Mouse (Mus musculus) embryo, embryonic 10.5 days (tissue): ENCODE results near the gene Ddx39b.
A peak's percentile ranks its signal among the peaks of the same experiment; 100 is the strongest.

Source experiments
- DNase-seq: peaks from one replicate; pipeline ENCODE4 v3.0.0-alpha.2; 2015; ENCODE audit warnings: low spot score

Ddx39b gene

DNA sequence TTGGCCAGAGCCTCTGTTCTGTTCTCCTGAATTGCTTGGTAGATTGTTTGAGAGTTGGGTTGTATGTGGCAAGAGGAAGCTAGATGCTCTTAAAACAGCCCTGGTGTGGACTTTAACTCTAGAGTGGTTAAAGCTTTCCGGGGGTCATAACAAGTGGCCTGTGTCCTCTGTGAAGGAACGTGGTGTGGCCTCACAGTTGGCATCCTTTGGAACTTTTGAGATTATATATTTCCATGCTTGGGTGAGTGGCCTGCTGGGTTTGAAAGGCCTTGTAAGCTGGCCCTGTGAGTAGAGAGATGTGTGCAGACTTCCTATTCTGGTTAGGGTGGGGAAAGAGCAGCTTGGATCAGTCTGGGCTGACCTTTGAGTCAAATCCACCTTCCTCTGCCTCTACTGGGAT is 3.5 kb downstream of the Ddx39b start:
- DNase-seq = no peak

DNA sequence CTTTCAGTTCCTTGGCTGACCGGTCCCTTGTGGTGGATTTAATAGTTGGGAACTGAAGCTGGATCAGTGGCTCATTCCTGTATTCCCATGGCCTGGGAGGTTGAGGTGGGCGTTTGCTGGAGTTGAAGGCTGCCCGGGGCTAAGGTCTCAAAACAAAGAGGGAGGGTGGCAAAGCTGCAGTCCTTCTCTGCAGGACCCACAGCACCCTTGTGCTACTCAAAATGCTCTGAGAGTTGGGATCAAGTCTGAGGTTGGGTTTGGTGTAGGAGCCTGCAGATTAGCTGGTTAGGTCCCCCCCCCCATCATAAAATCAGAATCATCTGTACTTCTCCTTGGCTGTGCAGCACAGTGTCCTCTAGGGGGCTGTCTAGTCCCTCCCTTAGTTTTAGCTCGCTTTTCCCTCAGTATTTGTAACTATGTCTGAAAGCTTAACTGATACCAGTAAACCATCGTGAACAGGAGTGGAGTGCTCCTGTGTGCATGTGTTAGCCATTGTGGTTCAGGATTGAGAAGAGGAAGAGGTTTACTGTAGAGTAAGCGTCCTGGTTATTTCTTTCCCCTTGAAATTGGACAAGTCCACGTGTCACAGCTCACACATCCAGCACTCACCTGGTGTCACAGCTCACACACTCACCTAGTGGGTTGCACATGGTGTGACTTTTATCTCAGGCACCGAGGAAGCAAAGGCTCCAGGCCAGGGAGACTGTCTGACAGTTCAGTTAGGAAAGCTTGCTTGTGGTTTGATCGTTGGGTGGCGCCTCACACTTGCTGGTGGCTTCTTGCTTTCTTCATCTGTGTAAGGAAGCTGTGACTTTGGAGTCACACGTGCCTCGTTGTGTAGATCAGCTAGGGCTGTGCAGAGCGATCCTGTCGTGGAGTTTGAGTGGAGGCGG is 4.4 kb downstream of the Ddx39b start:
- no peak for DNase-seq

- DNase-seq = no peak
Measured at GRCm38 (mm10) chr17:35247144-35247543, 5.6 kb downstream of the Ddx39b start.

DNA sequence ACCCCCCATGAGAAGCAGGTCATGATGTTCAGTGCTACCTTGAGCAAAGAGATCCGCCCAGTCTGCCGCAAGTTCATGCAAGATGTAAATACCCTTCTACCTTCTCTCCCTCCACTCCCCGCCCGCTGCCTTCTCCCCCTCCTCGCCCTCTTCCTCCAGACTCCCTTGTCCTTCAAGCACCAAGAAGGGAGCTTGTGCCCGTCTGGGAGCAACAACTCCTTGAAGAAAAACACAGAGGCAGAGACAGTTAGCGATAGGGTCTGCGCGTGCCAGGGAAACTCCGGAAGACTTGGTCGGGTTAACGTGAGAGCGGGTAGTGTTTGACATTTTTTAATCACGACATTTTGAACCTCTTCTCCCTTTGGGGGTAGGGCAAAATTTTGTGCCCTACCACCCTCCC is 7.4 kb downstream of the Ddx39b start:
- no peak for DNase-seq

GRCm38 (mm10) chr17:35249451-35250197 is 8.1 kb downstream of the Ddx39b start:
- no peak for DNase-seq

- no peak for DNase-seq
Measured at GRCm38 (mm10) chr17:35250348-35251120, 9.0 kb downstream of the Ddx39b start.

DNA sequence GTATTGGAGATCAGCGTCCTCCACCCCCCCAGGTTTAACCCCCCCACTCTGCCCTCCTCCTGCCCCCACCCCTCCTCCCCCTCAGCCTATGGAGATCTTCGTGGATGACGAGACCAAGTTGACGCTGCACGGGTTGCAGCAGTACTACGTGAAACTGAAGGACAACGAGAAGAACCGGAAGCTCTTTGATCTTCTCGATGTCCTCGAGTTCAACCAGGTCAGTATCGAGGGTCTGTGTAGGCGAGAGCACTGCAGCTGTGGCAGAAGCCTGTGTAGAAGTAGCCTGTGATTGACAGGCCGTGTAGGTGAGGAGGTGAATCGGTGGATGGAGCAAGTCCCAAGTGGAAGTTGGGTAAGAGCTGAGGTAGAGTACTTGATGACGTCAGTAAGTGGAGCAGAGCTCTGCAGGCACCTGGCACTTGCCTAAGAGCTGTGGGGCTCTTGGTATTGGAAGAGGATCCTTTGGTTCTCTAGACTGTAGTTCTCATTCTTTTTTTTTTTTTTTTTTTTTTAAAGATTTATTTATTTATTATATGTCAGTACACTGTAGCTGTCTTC is 9.7 kb downstream of the Ddx39b start:
- no peak for DNase-seq

GRCm38 (mm10) chr17:35251981-35252380 is 10.4 kb downstream of the Ddx39b start:
- DNase-seq = no peak

GRCm38 (mm10) chr17:35252619-35253292 is 11.2 kb downstream of the Ddx39b start:
- no peak for DNase-seq

DNA sequence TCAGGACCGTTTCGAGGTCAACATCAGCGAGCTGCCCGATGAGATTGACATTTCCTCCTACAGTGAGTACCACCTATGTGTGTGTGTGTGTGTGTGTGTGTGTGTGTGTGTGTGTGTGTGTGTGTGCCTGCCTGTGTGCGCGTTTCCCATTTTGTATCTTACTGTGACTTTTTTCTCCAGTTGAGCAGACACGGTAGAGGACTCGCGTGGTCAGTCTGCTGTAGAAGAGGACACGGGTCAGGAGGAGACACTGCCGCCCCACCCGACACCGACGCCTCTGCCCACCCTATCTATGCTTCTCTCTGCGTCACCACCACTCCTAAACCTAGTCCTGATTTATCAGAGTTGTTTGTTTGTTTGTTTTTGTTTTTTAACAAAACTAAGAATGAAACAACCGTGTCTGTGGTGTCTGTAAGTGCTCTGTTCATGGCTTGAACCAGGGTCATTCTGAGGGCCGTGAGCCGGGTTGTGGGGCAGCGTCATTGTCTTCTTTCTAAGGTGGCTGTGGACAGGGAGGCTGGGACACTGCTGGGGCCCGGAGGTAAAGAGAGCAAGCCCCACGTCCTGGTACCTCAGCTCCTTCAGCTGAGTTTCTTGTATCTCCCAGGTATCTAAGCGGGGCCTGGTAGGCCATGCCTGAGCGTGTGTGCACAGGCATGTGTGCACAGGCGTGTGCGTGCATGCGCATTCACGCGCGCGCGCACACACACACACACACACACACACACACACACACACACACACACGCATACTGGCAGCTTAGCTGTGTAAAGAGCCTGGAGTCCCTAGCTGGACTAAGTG is 11.9 kb downstream of the Ddx39b start:
- DNase-seq = no peak

DNA sequence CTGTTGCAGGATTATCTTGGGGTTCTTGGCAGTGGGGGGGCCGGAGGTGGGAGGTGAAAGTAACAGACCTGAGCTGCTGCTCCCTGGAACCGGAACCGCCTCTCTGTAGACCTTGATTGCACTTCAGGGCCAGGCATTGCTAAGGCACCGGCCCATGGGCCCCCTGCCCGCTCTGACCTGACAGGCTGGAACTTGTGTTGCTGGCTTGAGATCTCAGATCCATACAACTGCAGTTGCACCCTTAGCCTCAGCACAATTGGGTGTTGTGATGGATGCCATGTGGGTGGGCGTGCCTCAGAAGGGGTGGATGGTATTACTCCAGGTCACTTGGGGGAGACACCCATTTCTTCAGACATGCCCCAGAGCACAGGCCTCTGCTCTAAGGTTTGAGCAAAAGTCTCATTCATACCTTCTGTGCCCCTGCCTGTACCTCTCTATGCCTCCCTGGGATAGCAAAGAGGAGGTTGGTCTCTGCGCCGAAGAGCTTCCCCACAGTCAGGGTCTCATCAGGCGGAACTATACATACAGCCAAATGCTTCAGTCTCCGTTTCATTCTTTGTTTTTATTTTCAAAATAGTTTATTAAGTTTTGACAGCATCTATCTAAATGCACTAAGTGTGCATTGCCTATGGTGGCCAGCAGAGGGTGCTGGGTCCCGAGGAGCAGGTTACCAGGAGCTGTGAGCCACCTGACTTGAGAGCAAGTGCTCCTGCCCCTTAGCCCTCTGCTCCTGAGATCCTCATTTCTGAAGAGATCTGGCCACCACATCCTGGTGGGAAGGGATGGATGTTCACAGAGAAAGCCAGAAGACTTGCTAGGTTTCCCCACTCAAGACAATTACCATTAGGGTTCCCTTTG is 12.9 kb downstream of the Ddx39b start:
- DNase-seq = peak; percentile 68

- no peak for DNase-seq
Measured at GRCm38 (mm10) chr17:35255301-35255700, 13.8 kb downstream of the Ddx39b start.

DNA sequence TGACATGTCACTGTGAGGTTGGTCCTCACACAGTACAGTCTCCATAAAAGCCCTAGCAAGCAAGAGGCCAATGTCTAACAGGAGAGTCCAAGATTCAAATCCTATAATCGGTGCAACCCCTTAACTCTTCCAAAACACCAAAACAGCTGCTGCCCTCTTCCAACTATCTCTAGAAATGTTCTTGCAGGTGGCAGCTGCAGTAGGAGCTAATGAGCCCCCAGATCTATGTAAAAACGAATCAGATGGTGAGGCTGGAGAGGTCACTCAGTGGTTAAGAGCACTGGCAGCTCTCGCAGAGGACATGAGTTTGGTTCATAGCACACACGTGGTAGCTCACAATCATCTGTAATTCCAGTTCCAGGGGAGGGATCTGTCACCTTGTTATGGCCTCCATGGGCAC is 14.2 kb downstream of the Ddx39b start:
- no peak for DNase-seq

- no peak for DNase-seq
Measured at GRCm38 (mm10) chr17:35257378-35257777, 15.8 kb downstream of the Ddx39b start.

DNA sequence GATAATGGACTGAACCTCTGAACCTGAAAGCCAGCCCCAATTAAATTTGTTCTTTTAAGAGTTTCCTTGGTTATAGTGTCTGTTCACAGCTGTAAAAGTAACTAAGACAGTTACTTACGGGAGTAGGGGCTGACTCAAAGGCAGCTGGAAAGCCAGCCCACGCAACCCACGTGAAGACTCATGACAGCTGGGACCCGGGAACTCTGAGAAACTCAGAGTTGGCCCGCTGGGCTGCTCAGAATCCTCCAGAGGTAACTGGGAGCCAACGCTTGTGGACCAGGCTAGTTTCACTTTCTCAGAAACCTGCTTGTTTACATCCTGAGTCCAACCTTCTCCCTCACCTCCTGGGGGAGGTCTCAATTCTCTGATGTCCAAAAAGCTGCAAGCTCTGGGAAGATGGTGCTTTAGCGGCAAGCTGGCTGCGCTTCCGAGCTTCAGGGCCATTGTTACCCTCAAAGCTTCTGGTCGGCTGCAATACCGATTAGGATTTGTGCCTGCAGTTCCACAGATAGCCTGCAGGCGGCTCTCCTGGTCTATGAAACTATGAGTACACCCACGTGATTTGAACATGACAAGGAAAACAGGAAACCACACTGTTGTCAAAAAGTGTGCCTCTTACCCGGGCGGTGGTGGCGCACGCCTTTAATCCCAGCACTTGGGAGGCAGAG is 16.4 kb downstream of the Ddx39b start:
- DNase-seq = peak; percentile 96

DNA sequence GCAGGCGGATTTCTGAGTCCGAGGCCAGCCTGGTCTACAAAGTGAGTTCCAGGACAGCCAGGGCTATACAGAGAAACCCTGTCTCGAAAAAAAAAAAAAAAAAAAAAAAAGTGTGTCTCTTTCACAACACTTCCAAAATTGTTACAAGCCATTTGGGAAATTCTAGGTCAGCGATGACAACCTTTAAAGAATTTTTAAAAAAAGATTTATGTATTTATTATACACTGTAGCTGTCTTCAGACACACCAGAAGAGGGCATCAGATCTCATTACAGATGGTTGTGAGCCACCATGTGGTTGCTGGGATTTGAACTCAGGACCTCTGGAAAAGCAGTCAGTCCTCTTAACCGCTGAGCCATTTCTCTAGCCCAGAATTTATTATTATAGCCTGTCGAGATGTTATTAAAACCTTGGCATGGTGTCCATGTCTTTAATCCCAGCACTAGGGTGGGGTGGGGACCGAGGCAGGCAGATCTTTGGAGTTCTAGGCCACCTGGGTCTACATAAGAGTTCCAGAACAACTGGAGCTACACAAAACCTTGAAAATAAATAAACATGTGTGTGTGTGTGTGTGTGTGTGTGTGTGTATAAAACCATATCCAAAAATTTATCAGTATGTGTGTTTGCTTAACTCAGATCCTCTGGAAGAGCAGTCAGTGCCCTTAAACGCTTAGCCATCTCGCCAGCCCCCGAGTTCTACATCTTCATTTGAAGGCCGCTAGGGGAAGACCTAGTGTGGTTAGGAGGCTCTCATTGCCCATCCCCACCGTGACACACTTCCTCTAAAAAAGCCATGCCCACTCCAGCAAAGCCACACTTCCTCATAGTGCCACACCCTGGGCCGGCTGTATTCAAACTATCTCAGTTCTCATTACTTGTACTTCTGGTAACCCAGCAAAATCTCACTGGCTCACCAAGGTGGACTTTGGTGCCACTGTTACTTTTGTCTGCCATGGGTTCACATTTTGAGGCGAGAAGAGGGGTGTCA is 17.2 kb downstream of the Ddx39b start:
- no peak for DNase-seq

DNA sequence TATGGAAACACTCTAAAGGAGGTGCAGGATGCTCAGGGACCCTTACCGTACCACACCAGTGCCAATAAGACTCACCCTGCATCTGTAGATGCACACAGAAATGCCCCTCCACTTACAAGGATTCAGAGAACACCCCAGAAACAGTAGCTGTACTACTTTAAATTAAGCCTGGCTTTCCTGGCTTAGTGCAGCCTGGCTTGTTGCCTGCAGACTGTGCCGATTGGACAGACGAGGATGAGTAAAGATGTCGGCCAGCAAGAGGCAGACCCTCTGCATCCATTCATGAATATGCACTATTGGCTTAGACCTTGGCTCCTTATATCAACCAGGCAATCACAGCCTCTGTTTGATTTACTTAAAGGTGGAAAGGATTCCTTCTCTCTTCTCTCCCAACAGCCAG is 18.1 kb downstream of the Ddx39b start:
- no peak for DNase-seq

GRCm38 (mm10) chr17:35261651-35262050 is 20.1 kb downstream of the Ddx39b start:
- DNase-seq = no peak
